Mouse (Mus musculus): ENCODE measurements at regions not wholly inside any gene's neighbourhood (a gene's known extent, or its start where the extent isn't known, plus 50 kb on each side); places are given as distances from the start of the nearest gene placed in this dataset.

DNA sequence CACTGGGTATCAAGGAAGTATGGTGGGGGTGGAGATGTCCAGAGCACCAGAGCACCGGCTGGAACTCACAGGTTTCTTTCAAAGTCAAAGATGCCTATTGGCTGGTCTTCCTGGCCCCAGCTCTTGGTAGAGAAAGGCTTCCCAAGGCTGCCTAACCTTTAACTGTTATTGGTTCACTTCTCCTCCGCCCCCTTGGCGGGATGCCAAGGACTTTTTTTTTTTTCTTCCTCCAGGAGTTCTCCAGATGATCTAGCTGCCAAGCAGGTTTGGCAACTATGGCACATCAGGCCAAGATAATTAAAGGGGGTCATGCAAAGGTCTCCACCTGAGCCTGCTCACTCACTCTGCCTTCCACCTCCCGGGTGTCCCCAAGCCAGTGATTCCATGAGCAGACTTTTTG, 67.5 kb downstream of the Sc5d start:
- no peak for ATAC-seq (ENCODE audit: insufficient read depth, low FRiP score, low TSS enrichment)
- 65% methylated on average over 4 of the region's 4 CpGs for WGBS
- no peaks in the 10 kb centered on the region for H3K36me3 ChIP-seq (ENCODE audit: control insufficient read depth, insufficient read depth, low read length)
- H3K9ac ChIP-seq (ENCODE audit: low read length): no peak overlapping the region
- no peaks in the 10 kb centered on the region for H3K4me1 ChIP-seq (ENCODE audit: control insufficient read depth, insufficient read depth, low read length)
- H3K4me3 ChIP-seq (ENCODE audit: low read depth, low read length): no peak overlapping the region
- DNase-seq (ENCODE audit: low spot score): no peak
- H3K27ac ChIP-seq (ENCODE audit: low read depth, low read length): no peak overlapping the region
- H3K9me3 ChIP-seq (ENCODE audit: control insufficient read depth, low read length): no peaks in the 10 kb centered on the region
- H3K4me2 ChIP-seq (ENCODE audit: low read depth): no peak overlapping the region
- no peaks in the 10 kb centered on the region for H3K27me3 ChIP-seq (ENCODE audit: control insufficient read depth, insufficient read depth, low read length)

DNA sequence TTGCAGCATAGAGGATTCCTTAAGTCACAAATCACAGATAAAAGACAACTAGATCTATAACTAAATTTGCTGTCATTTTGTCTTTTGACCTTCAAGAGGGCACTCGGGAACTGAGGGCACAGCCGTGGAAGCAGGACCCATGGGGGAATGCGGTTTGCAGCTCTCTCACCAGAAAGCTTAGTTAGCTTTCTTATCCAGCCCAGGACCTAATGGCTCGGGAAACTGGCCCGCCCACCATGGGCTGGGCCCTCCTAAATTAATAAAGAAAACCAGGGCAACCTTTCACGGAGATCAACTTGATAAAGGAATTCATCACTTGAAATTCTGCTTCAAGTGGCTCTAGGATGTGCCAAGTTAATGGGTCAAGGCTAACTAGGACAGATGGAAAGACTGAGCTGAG, 67.9 kb downstream of the Sc5d start:
- H3K27me3 ChIP-seq (ENCODE audit: control insufficient read depth, insufficient read depth, low read length): no peaks in the 10 kb centered on the region
- no peak overlapping the region for H3K4me2 ChIP-seq (ENCODE audit: low read depth)
- H3K27ac ChIP-seq (ENCODE audit: low read depth, low read length): no peak overlapping the region
- H3K4me1 ChIP-seq (ENCODE audit: control insufficient read depth, insufficient read depth, low read length): no peaks in the 10 kb centered on the region
- no peaks in the 10 kb centered on the region for H3K9me3 ChIP-seq (ENCODE audit: control insufficient read depth, low read length)
- no peaks in the 10 kb centered on the region for H3K36me3 ChIP-seq (ENCODE audit: control insufficient read depth, insufficient read depth, low read length)
- H3K9ac ChIP-seq (ENCODE audit: low read length): no peak overlapping the region
- H3K4me3 ChIP-seq (ENCODE audit: low read depth, low read length): no peak overlapping the region
- 85% methylated on average over 6 of the region's 6 CpGs for WGBS
- no peak for ATAC-seq (ENCODE audit: insufficient read depth, low FRiP score, low TSS enrichment)
- no peak for DNase-seq (ENCODE audit: low spot score)

DNA sequence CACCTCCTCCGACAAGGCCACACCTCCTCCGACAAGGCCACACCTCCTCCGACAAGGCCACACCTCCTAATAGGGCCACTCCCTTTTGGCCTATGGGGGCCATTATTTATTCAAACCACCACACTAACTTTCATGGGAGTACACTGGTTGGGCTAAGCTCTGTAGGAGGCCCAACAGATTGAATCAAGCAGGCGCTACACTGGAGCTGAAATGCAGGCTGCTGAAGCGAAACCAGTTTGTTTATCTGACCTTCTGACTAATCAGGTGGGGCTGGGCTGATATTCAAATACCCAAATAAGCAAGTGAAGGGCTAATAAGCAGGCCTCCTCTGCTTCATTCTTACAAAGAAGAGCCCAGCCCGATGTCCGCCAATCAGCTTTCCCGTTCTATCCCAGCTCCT, 68.4 kb downstream of the Sc5d start:
- no peaks in the 10 kb centered on the region for H3K36me3 ChIP-seq (ENCODE audit: control insufficient read depth, insufficient read depth, low read length)
- H3K9ac ChIP-seq (ENCODE audit: low read length): no peak overlapping the region
- WGBS: 86% methylated on average over 8 of the region's 8 CpGs
- DNase-seq (ENCODE audit: low spot score): no peak
- H3K4me3 ChIP-seq (ENCODE audit: low read depth, low read length): no peak overlapping the region
- ATAC-seq (ENCODE audit: insufficient read depth, low FRiP score, low TSS enrichment): no peak
- H3K9me3 ChIP-seq (ENCODE audit: control insufficient read depth, low read length): no peaks in the 10 kb centered on the region
- H3K27ac ChIP-seq (ENCODE audit: low read depth, low read length): no peak overlapping the region
- H3K4me2 ChIP-seq (ENCODE audit: low read depth): no peak overlapping the region
- no peaks in the 10 kb centered on the region for H3K4me1 ChIP-seq (ENCODE audit: control insufficient read depth, insufficient read depth, low read length)
- no peaks in the 10 kb centered on the region for H3K27me3 ChIP-seq (ENCODE audit: control insufficient read depth, insufficient read depth, low read length)

GRCm38 (mm10) chr9:42194939-42195338, 69.1 kb downstream of the Sc5d start:
- Histone ChIP-seq H3K27ac (ENCODE audit: low read depth, low read length) (no peak overlapping the region), H3K9ac (ENCODE audit: low read length) (no peak overlapping the region), H3K4me2 (ENCODE audit: low read depth) (no peak overlapping the region), H3K4me3 (ENCODE audit: low read depth, low read length) (no peak overlapping the region), H3K4me1 (ENCODE audit: control insufficient read depth, insufficient read depth, low read length) (no peaks in the 10 kb centered on the region), H3K9me3 (ENCODE audit: control insufficient read depth, low read length) (no peaks in the 10 kb centered on the region), H3K36me3 (ENCODE audit: control insufficient read depth, insufficient read depth, low read length) (no peaks in the 10 kb centered on the region), H3K27me3 (ENCODE audit: control insufficient read depth, insufficient read depth, low read length) (no peaks in the 10 kb centered on the region)
- 90% methylated on average over 6 of the region's 6 CpGs for WGBS
- ATAC-seq (ENCODE audit: insufficient read depth, low FRiP score, low TSS enrichment) (no peak), DNase-seq (ENCODE audit: low spot score) (no peak)

DNA sequence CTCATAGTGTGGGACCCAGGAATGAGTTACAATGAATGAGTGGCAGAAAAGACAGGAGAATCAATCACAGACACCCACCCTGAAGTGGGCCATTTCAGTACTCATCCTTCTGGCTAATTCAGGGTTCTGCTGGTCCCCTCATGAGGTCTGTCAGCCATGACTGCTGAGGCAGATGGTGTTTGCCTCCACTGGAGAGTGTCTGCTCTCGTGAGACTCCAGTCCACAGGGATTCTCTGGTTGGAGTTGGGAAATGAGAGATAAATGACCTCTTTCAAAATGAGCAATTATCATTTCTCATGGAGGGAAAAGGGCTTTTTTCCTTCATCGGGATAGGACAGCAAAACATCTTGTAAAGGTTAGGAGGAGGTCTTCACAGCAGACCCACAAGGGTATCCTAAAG, 69.9 kb downstream of the Sc5d start:
- H3K9me3 ChIP-seq (ENCODE audit: control insufficient read depth, low read length): no peaks in the 10 kb centered on the region
- H3K9ac ChIP-seq (ENCODE audit: low read length): no peak overlapping the region
- no peak overlapping the region for H3K4me2 ChIP-seq (ENCODE audit: low read depth)
- DNase-seq (ENCODE audit: low spot score): no peak
- no peaks in the 10 kb centered on the region for H3K27me3 ChIP-seq (ENCODE audit: control insufficient read depth, insufficient read depth, low read length)
- 68% methylated on average over 2 of the region's 2 CpGs for WGBS
- no peaks in the 10 kb centered on the region for H3K4me1 ChIP-seq (ENCODE audit: control insufficient read depth, insufficient read depth, low read length)
- H3K27ac ChIP-seq (ENCODE audit: low read depth, low read length): no peak overlapping the region
- no peak overlapping the region for H3K4me3 ChIP-seq (ENCODE audit: low read depth, low read length)
- ATAC-seq (ENCODE audit: insufficient read depth, low FRiP score, low TSS enrichment): no peak
- H3K36me3 ChIP-seq (ENCODE audit: control insufficient read depth, insufficient read depth, low read length): no peaks in the 10 kb centered on the region

GRCm38 (mm10) chr9:42192967-42193733, 69.1 kb upstream of the Sorl1 start:
- H3K9me3 ChIP-seq (ENCODE audit: control insufficient read depth, low read length): no peaks in the 10 kb centered on the region
- H3K4me3 ChIP-seq (ENCODE audit: low read depth, low read length): no peak overlapping the region
- ATAC-seq (ENCODE audit: insufficient read depth, low FRiP score, low TSS enrichment): no peak
- no peak overlapping the region for H3K4me2 ChIP-seq (ENCODE audit: low read depth)
- H3K9ac ChIP-seq (ENCODE audit: low read length): no peak overlapping the region
- WGBS: 74% methylated on average over 12 of the region's 12 CpGs
- H3K27ac ChIP-seq (ENCODE audit: low read depth, low read length): no peak overlapping the region
- DNase-seq (ENCODE audit: low spot score): no peak
- no peaks in the 10 kb centered on the region for H3K27me3 ChIP-seq (ENCODE audit: control insufficient read depth, insufficient read depth, low read length)
- H3K36me3 ChIP-seq (ENCODE audit: control insufficient read depth, insufficient read depth, low read length): no peaks in the 10 kb centered on the region
- H3K4me1 ChIP-seq (ENCODE audit: control insufficient read depth, insufficient read depth, low read length): no peaks in the 10 kb centered on the region

GRCm38 (mm10) chr9:42187371-42188228, 63.5 kb upstream of the Sorl1 start:
- no peak for ATAC-seq (ENCODE audit: insufficient read depth, low FRiP score, low TSS enrichment)
- Histone ChIP-seq H3K27me3 (ENCODE audit: control insufficient read depth, insufficient read depth, low read length) (no peaks in the 10 kb centered on the region), H3K27ac (ENCODE audit: low read depth, low read length) (no peak overlapping the region), H3K36me3 (ENCODE audit: control insufficient read depth, insufficient read depth, low read length) (no peaks in the 10 kb centered on the region), H3K4me3 (ENCODE audit: low read depth, low read length) (no peak overlapping the region), H3K4me2 (ENCODE audit: low read depth) (no peak overlapping the region), H3K9ac (ENCODE audit: low read length) (no peak overlapping the region), H3K9me3 (ENCODE audit: control insufficient read depth, low read length) (no peaks in the 10 kb centered on the region), H3K4me1 (ENCODE audit: control insufficient read depth, insufficient read depth, low read length) (no peaks in the 10 kb centered on the region)
- DNase-seq (ENCODE audit: low spot score): no peak
- WGBS: 82% methylated on average over 6 of the region's 6 CpGs

- WGBS: 79% methylated on average over 3 of the region's 3 CpGs
- Histone ChIP-seq H3K36me3 (ENCODE audit: control insufficient read depth, insufficient read depth, low read length) (no peaks in the 10 kb centered on the region), H3K4me1 (ENCODE audit: control insufficient read depth, insufficient read depth, low read length) (no peaks in the 10 kb centered on the region), H3K9ac (ENCODE audit: low read length) (no peak overlapping the region), H3K27ac (ENCODE audit: low read depth, low read length) (no peak overlapping the region), H3K9me3 (ENCODE audit: control insufficient read depth, low read length) (no peaks in the 10 kb centered on the region), H3K27me3 (ENCODE audit: control insufficient read depth, insufficient read depth, low read length) (no peaks in the 10 kb centered on the region), H3K4me2 (ENCODE audit: low read depth) (no peak overlapping the region), H3K4me3 (ENCODE audit: low read depth, low read length) (no peak overlapping the region)
- DNase-seq (ENCODE audit: low spot score) (no peak), ATAC-seq (ENCODE audit: insufficient read depth, low FRiP score, low TSS enrichment) (no peak)
Measured at GRCm38 (mm10) chr9:42184104-42184635, 60.1 kb upstream of the Sorl1 start.
